Mouse (Mus musculus) common myeloid progenitor, adult 5-6 weeks (primary cell): ENCODE measurements around the gene Dnajc28. TPM values are rescaled to one million over a fixed set of nuclear protein-coding genes. Genes with fewer than 3 reads are reported as not detected.
"Not testable (repeated sequence)": the region's sequence is repeated elsewhere in the genome, so short reads cannot be mapped to it uniquely, and the experiment has no call there.

Experiments
- ATAC-seq: replicated peaks from 2 replicates; pipeline ENCODE4 v1.8.0; 2016; ENCODE audit warnings: low read depth, mild to moderate bottlenecking, moderate TSS enrichment, inconsistent platforms; ENCODE audit not compliant: poor library complexity, severe bottlenecking
- total RNA-seq: library from RNA; stranded (forward); fragments of 200-1000, 187-1606 nt; gene quantifications from 2 replicates; pipeline ENCODE4 v1.2.3, GENCODE M21; 2017

Gene Dnajc28
- 7.4 and 12.7 TPM in 2 replicates for total RNA-seq

- peak; percentile 98 for ATAC-seq
These were observed at the start of gene Dnajc28 for GRCm38 (mm10) chr16:91618511-91619501. Dnajc28 (minus strand) TSS chr16:91619026.

- no peak for ATAC-seq
These were observed 45.0 kb upstream of the Dnajc28 start for GRCm38 (mm10) chr16:91663795-91664194.

- no peak for ATAC-seq
These were observed 43.5 kb upstream of the Dnajc28 start for GRCm38 (mm10) chr16:91662336-91662735.

- ATAC-seq: no peak
These were observed 42.6 kb upstream of the Dnajc28 start for GRCm38 (mm10) chr16:91661397-91661796.

- ATAC-seq: no peak
These were observed 41.0 kb upstream of the Dnajc28 start for GRCm38 (mm10) chr16:91659798-91660197.

GRCm38 (mm10) chr16:91658471-91658870 is 39.6 kb upstream of the Dnajc28 start:
- ATAC-seq: no peak

GRCm38 (mm10) chr16:91657285-91657684 is 38.5 kb upstream of the Dnajc28 start:
- ATAC-seq: no peak

- no peak for ATAC-seq
These were observed 36.5 kb upstream of the Dnajc28 start for GRCm38 (mm10) chr16:91655285-91655684.

- ATAC-seq: no peak
These were observed 33.4 kb upstream of the Dnajc28 start for GRCm38 (mm10) chr16:91652191-91652590.

- no peak for ATAC-seq
These were observed 31.0 kb upstream of the Dnajc28 start for GRCm38 (mm10) chr16:91649781-91650180.

GRCm38 (mm10) chr16:91649246-91649645 is 30.4 kb upstream of the Dnajc28 start:
- ATAC-seq: no peak

- peak; percentile 24 for ATAC-seq
These were observed 29.4 kb upstream of the Dnajc28 start for GRCm38 (mm10) chr16:91648220-91648550.

- peak; percentile 86 for ATAC-seq
These were observed 28.8 kb upstream of the Dnajc28 start, which contains the start of gene Son for GRCm38 (mm10) chr16:91647461-91648219. Son (plus strand) TSS chr16:91647506.

GRCm38 (mm10) chr16:91646681-91647419 is 28.0 kb upstream of the Dnajc28 start, which contains the start of gene Gart:
Gart (minus strand) TSS chr16:91646952.
- peak; percentile 72 for ATAC-seq

GRCm38 (mm10) chr16:91645995-91646602 is 27.3 kb upstream of the Dnajc28 start:
- ATAC-seq: 0 out of 2 replicates have a peak, but pooled peaks have one; percentile 15

- ATAC-seq: not testable (repeated sequence)
These were observed 26.6 kb upstream of the Dnajc28 start for GRCm38 (mm10) chr16:91645420-91645819.

- no peak for ATAC-seq
These were observed 26.1 kb upstream of the Dnajc28 start for GRCm38 (mm10) chr16:91644901-91645300.

GRCm38 (mm10) chr16:91640171-91640570 is 21.3 kb upstream of the Dnajc28 start:
- ATAC-seq: no peak

GRCm38 (mm10) chr16:91639636-91640035 is 20.8 kb upstream of the Dnajc28 start:
- no peak for ATAC-seq

- no peak for ATAC-seq
These were observed 20.3 kb upstream of the Dnajc28 start for GRCm38 (mm10) chr16:91639161-91639560.
